Mouse (Mus musculus) hindbrain, embryonic 16.5 days (tissue): ENCODE measurements around the gene Gtsf1. TPM values are rescaled to one million over a fixed set of nuclear protein-coding genes. Genes with fewer than 3 reads are reported as not detected.

ENCODE experiments used
- ATAC-seq: fragments of 200-750 bp; cut with Nextera tagmentation; 2 replicates; pipeline ENCODE4 v1.8.0; 2017; ENCODE audit warnings: moderate TSS enrichment, moderate library complexity
- H3K27ac ChIP-seq: fragments of 300-500 bp; sonication (generic); 2 replicates; pipeline ENCODE4 v1.5.1; 2014; ENCODE audit warnings: low read depth, mild to moderate bottlenecking, control low read depth, low read length, moderate library complexity
- H3K27me3 ChIP-seq: fragments of 300-500 bp; sonication (generic); replicated peaks from 2 replicates; pipeline ENCODE4 v1.6.1; 2014; ENCODE audit warnings: low read length; ENCODE audit not compliant: control insufficient read depth, insufficient read depth
- H3K36me3 ChIP-seq: fragments of 300-500 bp; sonication (generic); 2 replicates; pipeline ENCODE4 v1.6.1; 2014; ENCODE audit warnings: mild to moderate bottlenecking, low read length, moderate library complexity, mixed read lengths; ENCODE audit not compliant: control insufficient read depth, insufficient read depth
- H3K4me1 ChIP-seq: fragments of 300-500 bp; sonication (generic); 2 replicates; pipeline ENCODE4 v1.6.1; 2014; ENCODE audit warnings: low read depth, low read length; ENCODE audit not compliant: control insufficient read depth, insufficient read depth
- H3K4me2 ChIP-seq: fragments of 300-500 bp; sonication (generic); 2 replicates; pipeline ENCODE4 v1.6.1; 2014; ENCODE audit warnings: mild to moderate bottlenecking, low read length, control low read depth, moderate library complexity
- H3K4me3 ChIP-seq: fragments of 300-500 bp; sonication (generic); 2 replicates; pipeline ENCODE4 v1.5.1; 2014; ENCODE audit warnings: mild to moderate bottlenecking, low read length, control low read depth, moderate library complexity
- H3K9ac ChIP-seq: fragments of 300-500 bp; sonication (generic); 2 replicates; pipeline ENCODE4 v1.6.1; 2014; ENCODE audit warnings: low read depth, mild to moderate bottlenecking, control low read depth, low read length, moderate library complexity
- H3K9me3 ChIP-seq: fragments of 300-500 bp; sonication (generic); 2 replicates; pipeline ENCODE4 v1.6.1; 2014; ENCODE audit warnings: mild to moderate bottlenecking, low read length, moderate library complexity; ENCODE audit not compliant: control insufficient read depth
- WGBS: fragments of 180-500 bp; shearing (Covaris S2); extraction: QIAGEN DNeasy Blood & Tissue Kit; methylation state at CpG from one replicate; pipeline ENCODE4 v1.1.7; 2014; 5-methylcytosine and 5-hydroxymethylcytosine counted together
- polyA plus RNA-seq: library from polyadenylated mRNA; unstranded; fragments of >200 nt; fragmentation: Nextera tagmentation; extraction: Ambion mirVana; gene quantifications from 2 replicates; pipeline ENCODE4 v1.2.1, GENCODE M21; 2015

The Gtsf1 gene
- polyA plus RNA-seq, 1 experiment from 2014 or later: not detected

- Histone ChIP-seq H3K4me3 (no peak overlapping the region), H3K9ac (no peak overlapping the region), H3K27me3 (no peaks in the 10 kb centered on the region; the same call in 1 of the 2 replicates), H3K27ac (no peak overlapping the region), H3K36me3 (no peaks in the 10 kb centered on the region), H3K9me3 (no peaks in the 10 kb centered on the region), H3K4me1 (peaks cover 9% of the 10 kb centered on the region), H3K4me2 (no peak overlapping the region)
- WGBS: 94% methylated on average over 1 of the region's 1 CpGs
- no peak for ATAC-seq
Observed at GRCm38 (mm10) chr15:103361269-103361668, 69.0 kb downstream of the Gtsf1 start.

- Histone ChIP-seq H3K4me3 (no peak overlapping the region), H3K36me3 (no peaks in the 10 kb centered on the region), H3K4me1 (no peaks in the 10 kb centered on the region), H3K9ac (no peak overlapping the region), H3K4me2 (no peak overlapping the region), H3K27ac (no peak overlapping the region), H3K27me3 (no peaks in the 10 kb centered on the region), H3K9me3 (no peaks in the 10 kb centered on the region)
- peak; percentile 62; the same call in 1 of the 2 replicates for ATAC-seq
- 90% methylated on average over 5 of the region's 5 CpGs for WGBS
Observed at GRCm38 (mm10) chr15:103359869-103360602, 70.2 kb downstream of the Gtsf1 start.

DNA sequence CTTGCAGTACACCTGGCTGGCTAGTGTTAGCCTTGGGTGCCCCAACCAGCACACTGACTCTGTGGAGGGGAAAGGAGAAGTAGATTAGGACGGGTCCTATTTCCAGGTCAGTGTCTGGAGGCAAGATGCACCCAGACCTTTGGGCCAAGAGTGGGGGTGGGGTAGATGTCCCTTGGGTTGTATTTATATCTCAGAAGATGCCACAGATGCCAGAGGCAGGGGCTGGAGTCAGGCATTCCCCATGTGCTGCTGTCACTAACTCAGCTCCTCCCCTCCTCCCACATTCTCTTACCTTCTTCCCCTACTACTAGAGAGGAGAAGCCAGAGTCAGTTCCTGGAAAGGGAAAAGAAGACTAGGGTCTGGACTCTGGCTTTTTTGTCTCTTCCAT is 71.2 kb downstream of the Gtsf1 start:
- Histone ChIP-seq H3K4me1 (no peaks in the 10 kb centered on the region), H3K4me3 (no peak overlapping the region), H3K36me3 (no peaks in the 10 kb centered on the region), H3K9me3 (no peaks in the 10 kb centered on the region), H3K27ac (no peak overlapping the region), H3K4me2 (no peak overlapping the region), H3K9ac (no peak overlapping the region), H3K27me3 (no peaks in the 10 kb centered on the region)
- WGBS: 71% methylated on average over 1 of the region's 1 CpGs
- ATAC-seq: no peak; the same call in 1 of the 2 replicates

GRCm38 (mm10) chr15:103358278-103359121 is 71.8 kb downstream of the Gtsf1 start:
- ATAC-seq: peak; percentile 16; the same call in 1 of the 2 replicates
- H3K4me2 ChIP-seq: no peak overlapping the region
- no peaks in the 10 kb centered on the region for H3K4me1 ChIP-seq
- no peak overlapping the region for H3K27ac ChIP-seq
- no peaks in the 10 kb centered on the region for H3K36me3 ChIP-seq
- H3K4me3 ChIP-seq: no peak overlapping the region
- H3K27me3 ChIP-seq: no peaks in the 10 kb centered on the region
- WGBS: 55% methylated on average over 3 of the region's 4 CpGs
- no peak overlapping the region for H3K9ac ChIP-seq
- H3K9me3 ChIP-seq: no peaks in the 10 kb centered on the region

DNA sequence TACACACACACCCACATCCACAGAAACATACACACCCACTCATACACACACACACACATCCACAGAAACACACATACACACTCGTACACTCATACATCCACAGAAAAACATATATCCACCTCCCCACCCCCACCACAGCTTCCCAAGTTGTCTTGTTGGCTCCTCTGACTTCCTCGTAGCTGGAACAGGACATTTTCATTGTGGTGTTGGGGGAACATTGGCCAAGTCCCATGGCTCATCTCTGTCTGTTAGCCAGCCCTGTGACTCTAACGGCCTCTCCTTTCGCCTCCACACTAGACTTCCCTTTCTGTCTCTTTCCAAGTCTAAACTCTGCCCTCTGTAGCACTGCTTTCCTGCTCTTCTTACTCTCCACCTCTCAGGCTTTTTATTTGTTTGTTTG is 72.5 kb downstream of the Gtsf1 start:
- no peaks in the 10 kb centered on the region for H3K9me3 ChIP-seq
- ATAC-seq: no peak
- H3K27ac ChIP-seq: no peak overlapping the region
- no peaks in the 10 kb centered on the region for H3K36me3 ChIP-seq
- no peaks in the 10 kb centered on the region for H3K27me3 ChIP-seq
- no peaks in the 10 kb centered on the region for H3K4me1 ChIP-seq
- 80% methylated on average over 4 of the region's 4 CpGs for WGBS
- H3K4me3 ChIP-seq: no peak overlapping the region
- H3K9ac ChIP-seq: no peak overlapping the region
- no peak overlapping the region for H3K4me2 ChIP-seq

- Histone ChIP-seq H3K27ac (no peak overlapping the region), H3K4me2 (no peak overlapping the region), H3K4me3 (no peak overlapping the region), H3K9me3 (no peaks in the 10 kb centered on the region), H3K36me3 (no peaks in the 10 kb centered on the region), H3K4me1 (no peaks in the 10 kb centered on the region), H3K9ac (no peak overlapping the region), H3K27me3 (no peaks in the 10 kb centered on the region)
- no peak for ATAC-seq
- WGBS: 91% methylated on average over 4 of the region's 4 CpGs
Observed at GRCm38 (mm10) chr15:103356130-103356529, 74.1 kb downstream of the Gtsf1 start.

GRCm38 (mm10) chr15:103355420-103355819 is 74.8 kb downstream of the Gtsf1 start:
- WGBS: 82% methylated on average over 4 of the region's 4 CpGs
- no peaks in the 10 kb centered on the region for H3K27me3 ChIP-seq
- no peak overlapping the region for H3K4me3 ChIP-seq
- no peak for ATAC-seq
- no peaks in the 10 kb centered on the region for H3K36me3 ChIP-seq
- H3K9me3 ChIP-seq: no peaks in the 10 kb centered on the region
- H3K4me1 ChIP-seq: no peaks in the 10 kb centered on the region
- H3K27ac ChIP-seq: no peak overlapping the region
- no peak overlapping the region for H3K9ac ChIP-seq
- H3K4me2 ChIP-seq: no peak overlapping the region

- H3K4me2 ChIP-seq: no peak overlapping the region
- H3K27me3 ChIP-seq: no peaks in the 10 kb centered on the region
- no peaks in the 10 kb centered on the region for H3K9me3 ChIP-seq
- no peak overlapping the region for H3K9ac ChIP-seq
- 89% methylated on average over 2 of the region's 2 CpGs for WGBS
- no peak for ATAC-seq
- H3K4me3 ChIP-seq: no peak overlapping the region
- no peaks in the 10 kb centered on the region for H3K36me3 ChIP-seq
- H3K4me1 ChIP-seq: no peaks in the 10 kb centered on the region
- H3K27ac ChIP-seq: no peak overlapping the region
Observed at GRCm38 (mm10) chr15:103354690-103355089, 75.6 kb downstream of the Gtsf1 start.

DNA sequence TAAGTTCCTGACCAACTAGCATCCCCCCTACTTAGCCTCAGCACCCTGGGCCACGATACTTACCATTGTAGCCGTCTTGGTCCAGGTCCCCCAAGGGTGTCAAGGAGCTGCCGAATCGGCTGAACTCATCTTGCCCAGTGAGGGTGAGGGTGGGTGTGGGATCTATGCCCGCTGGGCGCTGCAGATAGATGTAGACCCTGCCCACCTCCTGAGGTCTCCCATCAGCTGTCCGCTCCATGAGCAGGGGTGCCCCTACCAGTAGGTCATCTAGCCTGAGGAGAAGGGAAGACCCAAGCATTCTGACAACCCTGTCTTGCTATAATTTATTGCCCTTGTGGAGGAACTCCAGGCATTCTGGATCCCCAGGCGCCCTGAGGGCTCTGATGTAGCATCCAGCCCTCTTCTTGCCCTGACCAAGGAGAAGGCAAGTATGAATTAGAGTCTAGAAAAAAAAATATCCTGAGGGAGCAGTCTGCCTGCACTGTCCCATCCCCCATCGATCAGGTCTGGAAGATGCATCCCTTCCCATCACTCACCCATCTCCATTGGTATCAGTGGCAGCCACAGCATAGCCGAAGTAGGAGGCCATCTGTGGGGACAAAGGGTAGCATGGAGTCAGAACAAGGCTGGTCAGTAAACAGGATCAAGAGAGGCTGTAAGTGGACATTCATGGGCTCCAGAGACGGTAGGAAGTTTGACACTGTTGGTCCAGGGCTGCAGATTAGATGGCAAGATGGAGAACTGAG is 76.6 kb downstream of the Gtsf1 start:
- no peak overlapping the region for H3K9ac ChIP-seq
- WGBS: 92% methylated on average over 11 of the region's 11 CpGs
- H3K27ac ChIP-seq: no peak overlapping the region
- no peaks in the 10 kb centered on the region for H3K4me1 ChIP-seq
- H3K4me2 ChIP-seq: no peak overlapping the region
- ATAC-seq: no peak
- H3K36me3 ChIP-seq: no peaks in the 10 kb centered on the region
- no peak overlapping the region for H3K4me3 ChIP-seq
- H3K27me3 ChIP-seq: no peaks in the 10 kb centered on the region
- no peaks in the 10 kb centered on the region for H3K9me3 ChIP-seq
